Comparison of ENCODE assay signal across 12 mouse cellular contexts in genomic region chr15:87367381-87367780, GRCm38 (mm10).
DNase-seq lines count a peak whose midpoint lies in the region; ATAC-seq and TF ChIP-seq lines count a peak whose summit lies in the region.
"Had no signal": no experiment of that assay in that cellular context is flagged by ENCODE, and none has a peak within 500 bp of the region (broad histone marks: within the 10 kb centered on the region; RNA-seq: fewer than 3 reads in every experiment).

No protein-coding gene starts in this region.

- H3K4me2 ChIP-seq in heart, embryonic 11.5 days: no peak overlapping the region
- no peak overlapping the region for H3K4me2 ChIP-seq in lung, embryonic 14.5 days
- no peak overlapping the region for H3K4me2 ChIP-seq in liver, postnatal 0 days (ENCODE audit: low read depth, low read length)
- H3K4me2 ChIP-seq: embryonic facial prominence, embryonic 15.5 days had no signal

- no peak overlapping the region for H3K27ac ChIP-seq in heart, embryonic 11.5 days (ENCODE audit: low read depth, low read length)
- no peak overlapping the region for H3K27ac ChIP-seq in lung, embryonic 14.5 days (ENCODE audit: low read depth)
- H3K27ac ChIP-seq in liver, postnatal 0 days (ENCODE audit: low read depth): no peak overlapping the region
- H3K27ac ChIP-seq: embryonic facial prominence, embryonic 15.5 days had no signal

- no peaks in the 10 kb centered on the region; the same call in 1 of the 2 replicates for H3K9me3 ChIP-seq in heart, embryonic 11.5 days (replicated peaks; ENCODE audit: control insufficient read depth, low read length)
- no peaks in the 10 kb centered on the region for H3K9me3 ChIP-seq in lung, embryonic 14.5 days (ENCODE audit: low read depth, low read length)
- H3K9me3 ChIP-seq in liver, postnatal 0 days (ENCODE audit: low read length): no peaks in the 10 kb centered on the region
- H3K9me3 ChIP-seq: embryonic facial prominence, embryonic 15.5 days had no signal

- no peaks in the 10 kb centered on the region for H3K27me3 ChIP-seq in heart, embryonic 11.5 days (ENCODE audit: control insufficient read depth, insufficient read depth, low read length)
- H3K27me3 ChIP-seq in lung, embryonic 14.5 days (ENCODE audit: insufficient read depth, low read length): no peaks in the 10 kb centered on the region
- no peaks in the 10 kb centered on the region for H3K27me3 ChIP-seq in liver, postnatal 0 days (ENCODE audit: insufficient read depth, low read length)
- H3K27me3 ChIP-seq: embryonic facial prominence, embryonic 15.5 days had no signal

- no peak overlapping the region for H3K9ac ChIP-seq in heart, embryonic 11.5 days (ENCODE audit: low read depth, low read length)
- no peak overlapping the region for H3K9ac ChIP-seq in lung, embryonic 14.5 days
- no peak overlapping the region for H3K9ac ChIP-seq in liver, postnatal 0 days (replicated peaks)
- H3K9ac ChIP-seq: embryonic facial prominence, embryonic 15.5 days had no signal

- ATAC-seq in heart, embryonic 11.5 days (replicated peaks; ENCODE audit: insufficient number of reproducible peaks, low FRiP score, low TSS enrichment): no peak
- ATAC-seq in lung, embryonic 14.5 days (ENCODE audit: insufficient read depth): no peak
- no peak for ATAC-seq in liver, postnatal 0 days

- H3K4me1 ChIP-seq in heart, embryonic 11.5 days (ENCODE audit: control insufficient read depth, insufficient read depth, low read length): no peaks in the 10 kb centered on the region
- H3K4me1 ChIP-seq in lung, embryonic 14.5 days (ENCODE audit: insufficient read depth): no peaks in the 10 kb centered on the region
- H3K4me1 ChIP-seq in liver, postnatal 0 days (ENCODE audit: insufficient read depth): no peaks in the 10 kb centered on the region
- H3K4me1 ChIP-seq: embryonic facial prominence, embryonic 15.5 days had no signal

- peak; percentile 49; the same call in 1 of the 2 replicates for TF ChIP-seq CTCF in lung, embryonic 14.5 days (IDR thresholded peaks at IDR 0.05; ENCODE audit: low read depth)
- TF ChIP-seq CTCF in liver, postnatal 0 days (IDR thresholded peaks at IDR 0.05; ENCODE audit: low read depth): peak; percentile 50

- H3K4me3 ChIP-seq in heart, embryonic 11.5 days (ENCODE audit: low read depth, low read length): no peak overlapping the region
- H3K4me3 ChIP-seq in lung, embryonic 14.5 days (ENCODE audit: low read depth, low read length): no peak overlapping the region
- H3K4me3 ChIP-seq in liver, postnatal 0 days (ENCODE audit: low read depth, low read length): no peak overlapping the region
- H3K4me3 ChIP-seq: embryonic facial prominence, embryonic 15.5 days had no signal

- no peaks in the 10 kb centered on the region for H3K36me3 ChIP-seq in heart, embryonic 11.5 days (ENCODE audit: control insufficient read depth, insufficient read depth, low read length)
- H3K36me3 ChIP-seq in lung, embryonic 14.5 days (ENCODE audit: insufficient read depth): no peaks in the 10 kb centered on the region
- no peaks in the 10 kb centered on the region for H3K36me3 ChIP-seq in liver, postnatal 0 days (replicated peaks; ENCODE audit: insufficient read depth, low read length)
- H3K36me3 ChIP-seq: embryonic facial prominence, embryonic 15.5 days had no signal

- WGBS in heart, embryonic 11.5 days (ENCODE audit: insufficient replicate concordance): 37% methylated on average over 5 of the region's 5 CpGs
- WGBS in lung, embryonic 14.5 days: 37% methylated on average over 5 of the region's 5 CpGs
- WGBS in liver, postnatal 0 days (ENCODE audit: insufficient replicate concordance): 35% methylated on average over 5 of the region's 5 CpGs

- TF ChIP-seq EP300 in liver, postnatal 0 days (IDR thresholded peaks at IDR 0.05; ENCODE audit: low read depth): no peak

- peak; percentile 8 for DNase-seq in heart, postnatal 4 days
- DNase-seq in lung, embryonic 14.5 days: no peak
- no peak for DNase-seq in lung, postnatal 25 days (ENCODE audit: low spot score)
- peak; percentile 29 for DNase-seq in NIH3T3 (ENCODE audit: low read depth)
- peak; percentile 21 for DNase-seq in liver, postnatal 0 days
- DNase-seq in frontal cortex, adult 2 months (ENCODE audit: extremely low spot score in 1 of 2, low spot score in 1 of 2): no peak
- no peak for DNase-seq in heart, adult 8-10 months (ENCODE audit: low spot score)
- DNase-seq: gastrocnemius, postnatal 10 days; heart, postnatal 36 days; layer of hippocampus, adult 9-11 months had no signal

Comparison
In these comparisons a context has a peak if more than half of its experiments do, and no peak if none do; other contexts are left out.
1. DNase-seq: peak in heart, postnatal 4 days (single experiment), NIH3T3 (single experiment) and liver, postnatal 0 days (single experiment); none in lung, embryonic 14.5 days (single experiment), lung, postnatal 25 days (single experiment), frontal cortex, adult 2 months (0 of 2) and heart, adult 8-10 months (single experiment).